Mouse (Mus musculus) cortical plate, adult 2 months (tissue): ENCODE measurements around the gene Irf2. TPM values are rescaled to one million over a fixed set of nuclear protein-coding genes. Genes with fewer than 3 reads are reported as not detected.

Experiments used
- H3K27ac ChIP-seq: fragments of 200-500 bp; 2 replicates; pipeline ENCODE4 v1.5.1; 2012; ENCODE audit warnings: low read length, control low read depth, inconsistent platforms; ENCODE audit not compliant: insufficient read depth
- H3K4me1 ChIP-seq: fragments of 200-500 bp; 2 replicates; pipeline ENCODE4 v1.6.1; 2011; ENCODE audit warnings: low read length; ENCODE audit not compliant: control insufficient read depth, insufficient read depth
- H3K4me3 ChIP-seq: fragments of 200-500 bp; 2 replicates; pipeline ENCODE4 v1.5.1; 2011; ENCODE audit warnings: mild to moderate bottlenecking, low read length, control low read depth; ENCODE audit not compliant: insufficient read depth
- CTCF ChIP-seq: fragments of 200-500 bp; IDR thresholded peaks from 2 replicates; pipeline ENCODE4 v1.5.1; 2011; ENCODE audit warnings: mild to moderate bottlenecking, control low read depth, low read length; ENCODE audit not compliant: insufficient read depth; ENCODE audit errors: extremely low read depth
- POLR2A ChIP-seq: fragments of 200-500 bp; IDR thresholded peaks from 2 replicates; pipeline ENCODE4 v1.6.1; 2011; ENCODE audit warnings: mild to moderate bottlenecking, low read length, control low read depth; ENCODE audit not compliant: insufficient read depth; ENCODE audit errors: extremely low read depth
- polyA plus RNA-seq: library from polyadenylated mRNA; depleted of rRNA; stranded (reverse); fragments of >200 nt; gene quantifications from 2 replicates; pipeline ENCODE4 v1.2.3, GENCODE M21; 2012; rRNA removed

Irf2 gene
- polyA plus RNA-seq, 1 experiment: 27.1 TPM

- no peak for TF ChIP-seq CTCF
- no peak for TF ChIP-seq POLR2A
- no peak overlapping the region for H3K4me3 ChIP-seq
- H3K4me1 ChIP-seq: peaks cover 1% of the 10 kb centered on the region; the same call in 1 of the 2 replicates
- H3K27ac ChIP-seq: no peak overlapping the region
Observed at GRCm38 (mm10) chr8:46892511-46893273, 153.2 kb downstream of the Irf2 start.

DNA sequence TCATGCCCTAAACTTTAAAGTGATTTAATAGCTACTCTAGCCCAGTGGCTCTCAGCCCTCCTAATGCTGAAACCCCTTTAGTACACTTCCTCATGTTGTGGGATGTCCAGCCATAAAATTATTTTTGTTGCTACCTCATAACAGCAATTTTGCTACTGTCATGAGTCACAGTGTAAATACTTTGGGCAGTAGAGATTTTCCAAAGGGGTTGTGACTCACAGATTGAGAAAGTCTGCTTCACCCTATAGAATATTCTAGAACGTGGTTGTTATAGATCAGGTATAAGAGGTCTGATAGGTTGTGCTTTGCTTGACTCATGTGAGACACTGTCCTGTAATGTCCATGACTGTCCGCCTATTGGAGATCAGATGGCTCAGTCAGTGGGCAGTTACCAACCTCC, 154.9 kb downstream of the Irf2 start:
- Histone ChIP-seq H3K27ac (no peak overlapping the region), H3K4me3 (no peak overlapping the region), H3K4me1 (0 out of 2 replicates have a peak, but pooled peaks cover 1% of the 10 kb centered on the region)
- TF ChIP-seq CTCF: no peak
- TF ChIP-seq POLR2A: no peak

DNA sequence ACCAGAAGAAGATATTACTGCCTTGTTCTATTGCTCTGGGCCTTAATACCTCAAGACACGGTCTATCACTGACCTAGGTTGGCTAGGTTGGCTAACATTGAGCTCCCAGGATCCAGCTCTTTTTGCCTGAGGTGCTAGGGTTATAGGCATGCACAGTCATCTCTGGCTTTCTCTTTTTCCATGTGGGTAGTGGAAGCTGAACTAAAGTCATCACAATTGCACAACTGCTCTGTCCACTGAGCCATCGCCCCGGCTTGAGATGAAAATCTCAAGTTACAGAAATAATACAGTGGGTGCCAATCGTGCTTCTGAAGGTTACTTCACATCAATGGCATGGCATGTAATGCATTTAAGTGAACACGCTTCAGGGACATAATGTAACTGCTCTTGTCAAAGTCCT, 156.5 kb downstream of the Irf2 start:
- Histone ChIP-seq H3K27ac (no peak overlapping the region), H3K4me3 (no peak overlapping the region), H3K4me1 (0 out of 2 replicates have a peak, but pooled peaks cover 1% of the 10 kb centered on the region)
- no peak for TF ChIP-seq CTCF
- TF ChIP-seq POLR2A: no peak

GRCm38 (mm10) chr8:46896704-46897103, 157.2 kb downstream of the Irf2 start:
- H3K4me3 ChIP-seq: no peak overlapping the region
- H3K4me1 ChIP-seq: 0 out of 2 replicates have a peak, but pooled peaks cover 1% of the 10 kb centered on the region
- H3K27ac ChIP-seq: no peak overlapping the region
- no peak for TF ChIP-seq CTCF
- TF ChIP-seq POLR2A: no peak

Other genes starting within 250 kb of the Irf2 start
- gene Cenpu, start 187.7 kb upstream of the Irf2 start, polyA plus RNA-seq: 1.9 and 3.2 TPM in 2 replicates
- gene Primpol, start 122.5 kb upstream of the Irf2 start, polyA plus RNA-seq: 1.9 TPM in 2 replicates
- 11.6 and 11.9 TPM in 2 replicates for gene Casp3, start 122.4 kb upstream of the Irf2 start, polyA plus RNA-seq
- 8.8 and 14.4 TPM in 2 replicates for gene Enpp6, start 247.2 kb downstream of the Irf2 start, polyA plus RNA-seq